Mouse (Mus musculus): ENCODE data around the gene Gm30191. TPM values are rescaled to one million over a fixed set of nuclear protein-coding genes. Genes with fewer than 3 reads are reported as not detected.

Gm30191 gene
- polyA plus RNA-seq, 1 experiment from 2014 or later = not detected

GRCm38 (mm10) chr4:134251241-134252130 lies 4.8 kb downstream of the Gm30191 start:
- CTCF ChIA-PET = interaction anchor here (1.5 kb wide), 1 partner anchor 41 kb away, joined by 6 read pairs; no protein-coding TSS in a partner anchor
- in situ Hi-C loops (cut with MboI; ENCODE audit: low pct_unique_long_range_greater_than_20kb) = no loop called here
- H3K27me3 ChIP-seq = peaks cover 21% of the 10 kb centered on the region
- no peak for TF ChIP-seq CTCF (IDR thresholded peaks at IDR 0.05)
- DNase-seq (ENCODE audit: low read depth, low spot score) (no peak), ATAC-seq (no peak)
- POLR2A ChIA-PET = no interaction called here

GRCm38 (mm10) chr4:134252131-134252910 lies 5.6 kb downstream of the Gm30191 start:
- in situ Hi-C loops (cut with MboI; ENCODE audit: low pct_unique_long_range_greater_than_20kb) = no loop called here
- DNase-seq (ENCODE audit: low read depth, low spot score) (no peak), ATAC-seq (no peak)
- ChIA-PET POLR2A (no interaction called here), CTCF (no interaction called here)
- TF ChIP-seq CTCF (IDR thresholded peaks at IDR 0.05) = no peak
- H3K27me3 ChIP-seq = peaks cover 21% of the 10 kb centered on the region

- CTCF ChIA-PET = no interaction called here
- no peak for TF ChIP-seq CTCF (IDR thresholded peaks at IDR 0.05)
- in situ Hi-C loops (cut with MboI; ENCODE audit: low pct_unique_long_range_greater_than_20kb) = no loop called here
- DNase-seq (ENCODE audit: low read depth, low spot score) = no peak
- POLR2A ChIA-PET = no interaction called here
- ATAC-seq = no peak
- H3K27me3 ChIP-seq = peaks cover 21% of the 10 kb centered on the region
Observed at GRCm38 (mm10) chr4:134252911-134253721, 6.4 kb downstream of the Gm30191 start.

GRCm38 (mm10) chr4:134253722-134254324 lies 7.1 kb downstream of the Gm30191 start, which contains the start of gene Grrp1:
Grrp1 (minus strand) TSS chr4:134254106.
- TF ChIP-seq CTCF (IDR thresholded peaks at IDR 0.05) = no peak

GRCm38 (mm10) chr4:134254835-134255234 lies 8.1 kb downstream of the Gm30191 start:
- in situ Hi-C loops (cut with MboI; ENCODE audit: low pct_unique_long_range_greater_than_20kb) = loop anchor here (5.0 kb wide), 1 partner anchor 132 kb away; no protein-coding TSS in a partner anchor
- TF ChIP-seq CTCF (IDR thresholded peaks at IDR 0.05) = no peak
- peaks cover 21% of the 10 kb centered on the region for H3K27me3 ChIP-seq
- DNase-seq (ENCODE audit: low read depth, low spot score) (no peak), ATAC-seq (no peak)
- CTCF ChIA-PET = no interaction called here
- POLR2A ChIA-PET = no interaction called here

More at GRCm38 (mm10) chr4:134253722-134254324, 7.1 kb downstream of the Gm30191 start, which contains the start of gene Grrp1:
- ChIA-PET CTCF (no interaction called here), POLR2A (no interaction called here)
- DNase-seq (ENCODE audit: low read depth, low spot score) = no peak
- ATAC-seq = no peak
- in situ Hi-C loops (cut with MboI; ENCODE audit: low pct_unique_long_range_greater_than_20kb) = no loop called here
- H3K27me3 ChIP-seq = peaks cover 21% of the 10 kb centered on the region

- DNase-seq (ENCODE audit: low read depth, low spot score) (no peak), ATAC-seq (no peak)
- in situ Hi-C loops (cut with MboI; ENCODE audit: low pct_unique_long_range_greater_than_20kb) = loop anchor here (5.0 kb wide), 1 partner anchor 131 kb away; no protein-coding TSS in a partner anchor
- CTCF ChIA-PET = no interaction called here
- POLR2A ChIA-PET = no interaction called here
- TF ChIP-seq CTCF (IDR thresholded peaks at IDR 0.05) = no peak
- H3K27me3 ChIP-seq = peaks cover 11% of the 10 kb centered on the region
Observed at GRCm38 (mm10) chr4:134255854-134256253, 9.1 kb downstream of the Gm30191 start.

- no peak for TF ChIP-seq CTCF (IDR thresholded peaks at IDR 0.05)
- ChIA-PET CTCF (no interaction called here), POLR2A (no interaction called here)
- in situ Hi-C loops (cut with MboI; ENCODE audit: low pct_unique_long_range_greater_than_20kb) = loop anchor here (5.0 kb wide), 1 partner anchor 131 kb away; no protein-coding TSS in a partner anchor
- no peak for ATAC-seq
- no peak for DNase-seq (ENCODE audit: low read depth, low spot score)
- peaks cover 7% of the 10 kb centered on the region for H3K27me3 ChIP-seq
Observed at GRCm38 (mm10) chr4:134256407-134257197, 9.9 kb downstream of the Gm30191 start.

GRCm38 (mm10) chr4:134257198-134258009 lies 10.7 kb downstream of the Gm30191 start:
- ATAC-seq (no peak), DNase-seq (ENCODE audit: low read depth, low spot score) (no peak)
- ChIA-PET CTCF (no interaction called here), POLR2A (interaction anchor here (0.6 to 0.7 kb wide), 2 partner anchors 83 to 129 kb away, joined by 3 read pairs; partner anchors contain the start of gene Sh3bgrl3)
- H3K27me3 ChIP-seq = no peaks in the 10 kb centered on the region
- in situ Hi-C loops (cut with MboI; ENCODE audit: low pct_unique_long_range_greater_than_20kb) = loop anchor here (5.0 kb wide), 1 partner anchor 130 kb away; no protein-coding TSS in a partner anchor
- no peak for TF ChIP-seq CTCF (IDR thresholded peaks at IDR 0.05)
